Mouse (Mus musculus): ENCODE measurements around the gene Nbl1.

Gene Nbl1

DNA sequence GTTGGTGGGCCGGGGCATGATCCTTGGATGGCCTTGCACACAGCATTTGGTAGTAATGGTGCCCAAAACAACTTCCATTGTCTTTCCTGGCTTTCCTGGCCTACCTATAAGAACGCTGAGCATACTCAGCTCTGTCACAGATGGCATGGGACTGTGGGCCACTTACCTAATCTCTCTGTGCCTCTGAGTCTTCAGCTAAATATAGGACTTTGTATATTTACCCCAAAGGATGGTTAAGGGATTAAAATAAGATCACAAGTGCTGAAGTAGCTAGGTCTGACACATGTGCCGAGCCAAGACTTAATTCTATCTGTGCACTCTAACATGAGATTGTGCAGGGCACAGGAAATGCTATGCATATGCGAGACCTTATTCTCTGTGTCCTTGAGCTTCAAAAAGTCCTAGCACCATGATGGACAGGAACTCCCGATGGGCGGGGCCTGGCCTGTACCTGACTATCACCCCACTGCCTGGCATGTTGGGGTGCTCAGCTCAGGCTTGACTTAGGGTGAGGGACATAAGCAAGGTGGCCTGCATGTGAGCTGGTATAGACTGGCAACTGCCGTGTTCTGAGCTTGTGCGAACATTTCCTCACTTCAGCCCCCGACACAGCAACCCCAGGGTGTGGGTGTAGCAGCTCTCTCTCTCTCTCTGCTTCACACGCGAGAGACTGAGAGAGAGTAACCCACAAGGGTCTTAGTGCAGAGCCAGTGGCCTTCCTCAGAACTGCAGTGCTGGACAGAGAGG is 59.4 kb downstream of the Nbl1 start:
- intact Hi-C loops (cut with DNase I) = no loop called here

DNA sequence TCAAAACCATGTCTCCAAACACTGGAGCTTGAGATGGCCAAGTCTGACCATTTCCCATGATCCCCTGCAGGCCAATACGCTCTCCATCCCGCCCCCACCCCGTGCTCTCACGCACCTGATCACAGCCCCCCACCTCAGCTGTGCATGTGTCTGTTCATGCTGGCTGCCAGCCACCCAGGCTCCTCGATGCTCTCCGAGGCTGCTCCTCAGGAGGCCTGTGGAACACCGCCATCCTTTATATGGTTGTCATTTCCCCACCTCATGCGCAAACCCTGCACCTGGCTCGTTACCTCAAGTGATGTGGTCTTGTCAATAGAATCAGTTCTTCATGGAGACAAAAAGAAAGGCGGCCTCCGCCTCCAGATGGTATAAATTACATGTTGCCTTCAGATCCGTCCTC is 60.3 kb downstream of the Nbl1 start:
- intact Hi-C loops (cut with DNase I) = no loop called here

Data from adrenal gland (tissue).